Mouse (Mus musculus) thymus, adult 2 months (tissue): Measurements from ENCODE around the gene Tent4a. TPM values are rescaled to one million over a fixed set of nuclear protein-coding genes. Genes with fewer than 3 reads are reported as not detected.

Source experiments
- DNase-seq: peaks from one replicate; pipeline ENCODE4 v3.0.0; 2021
- H3K27ac ChIP-seq: fragments of 200-500 bp; 2 replicates; pipeline ENCODE4 v1.5.1; 2012; ENCODE audit warnings: low read length, control low read depth; ENCODE audit not compliant: control insufficient read depth, insufficient read depth
- H3K27me3 ChIP-seq: fragments of 200-500 bp; 2 replicates; pipeline ENCODE4 v1.6.1; 2012; ENCODE audit warnings: mild to moderate bottlenecking, low read length, moderate library complexity, mixed read lengths; ENCODE audit not compliant: control insufficient read depth, insufficient read depth
- H3K36me3 ChIP-seq: fragments of 200-500 bp; 2 replicates; pipeline ENCODE4 v1.6.1; 2012; ENCODE audit warnings: mild to moderate bottlenecking, low read length, moderate library complexity; ENCODE audit not compliant: control insufficient read depth, insufficient read depth
- H3K4me1 ChIP-seq: fragments of 200-500 bp; replicated peaks from 2 replicates; pipeline ENCODE4 v1.6.1; 2012; ENCODE audit warnings: low read length; ENCODE audit not compliant: control insufficient read depth, insufficient read depth
- H3K4me3 ChIP-seq: fragments of 200-500 bp; 2 replicates; pipeline ENCODE4 v1.5.1; 2012; ENCODE audit warnings: mild to moderate bottlenecking, low read length, control low read depth, moderate library complexity; ENCODE audit not compliant: control insufficient read depth, insufficient read depth
- CTCF ChIP-seq: fragments of 200-500 bp; IDR thresholded peaks from 2 replicates; pipeline ENCODE4 v1.5.1; 2012; ENCODE audit warnings: mild to moderate bottlenecking, control low read depth, low read length, moderate library complexity, borderline replicate concordance; ENCODE audit not compliant: control insufficient read depth, poor library complexity, insufficient read depth; ENCODE audit errors: extremely low read depth
- POLR2A ChIP-seq: fragments of 200-500 bp; IDR thresholded peaks from 2 replicates; pipeline ENCODE4 v1.6.1; 2012; ENCODE audit warnings: mild to moderate bottlenecking, low read length, control low read depth, moderate library complexity; ENCODE audit not compliant: control insufficient read depth, poor library complexity, insufficient read depth; ENCODE audit errors: extremely low read depth
- WGBS: fragments of 180-500 bp; shearing (Covaris S2); methylation state at CpG from one replicate; pipeline ENCODE4 v1.1.7; 2018; 5-methylcytosine and 5-hydroxymethylcytosine counted together
- polyA plus RNA-seq: library from polyadenylated mRNA; depleted of rRNA; stranded (reverse); fragments of >200 nt; gene quantifications from 2 replicates; pipeline ENCODE4 v1.2.3, GENCODE M21; 2012

The Tent4a gene
- polyA plus RNA-seq, 1 experiment: 22.2 TPM

DNA sequence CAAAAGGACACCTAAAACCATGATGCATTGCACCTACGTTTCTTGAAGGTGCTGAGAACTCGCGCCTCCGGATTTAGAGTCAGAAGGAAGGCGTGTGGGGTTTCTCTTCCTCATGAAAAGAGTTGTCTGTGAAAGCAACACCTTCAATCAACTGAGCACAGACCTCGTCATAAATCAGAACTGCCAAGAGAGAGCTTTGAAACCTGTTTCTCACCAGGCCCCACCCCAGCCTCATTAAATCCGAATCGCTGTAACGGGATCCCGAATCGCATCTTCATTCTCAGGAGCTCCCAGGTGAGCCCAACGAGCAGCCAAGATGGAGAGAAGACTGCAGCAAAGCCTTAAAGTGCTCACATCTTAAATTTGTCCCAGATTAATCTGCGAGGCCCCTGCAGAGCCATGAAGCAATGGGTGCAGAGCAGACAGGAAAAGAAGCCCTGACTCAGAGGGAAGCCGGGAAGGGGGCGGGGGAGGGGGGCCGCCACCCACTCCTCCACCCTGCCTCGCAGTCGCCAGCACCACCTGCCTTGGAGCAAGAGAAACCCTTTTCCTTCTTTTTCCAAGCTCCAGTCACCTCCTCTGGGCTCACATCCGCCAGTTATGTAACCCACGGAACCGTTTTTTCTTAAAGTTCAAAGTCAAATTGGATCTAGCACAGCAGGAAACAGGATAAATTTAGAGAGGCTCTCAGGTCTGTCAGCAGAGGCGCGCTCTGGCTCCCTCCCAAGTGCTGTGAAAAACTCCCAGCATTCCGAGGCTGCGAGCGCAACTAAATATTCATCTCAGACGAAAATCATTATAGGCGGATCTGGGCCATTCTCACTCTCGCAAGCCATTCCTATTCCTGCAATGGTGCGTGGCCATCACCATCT is 52.5 kb downstream of the Tent4a start:
- no peak overlapping the region for H3K27ac ChIP-seq
- H3K27me3 ChIP-seq: peaks cover 9% of the 10 kb centered on the region
- no peaks in the 10 kb centered on the region for H3K4me1 ChIP-seq
- no peak for DNase-seq
- WGBS: 7% methylated on average over 30 of the region's 30 CpGs
- H3K4me3 ChIP-seq: no peak overlapping the region
- no peak for TF ChIP-seq POLR2A
- TF ChIP-seq CTCF: no peak
- no peaks in the 10 kb centered on the region for H3K36me3 ChIP-seq

GRCm38 (mm10) chr13:69481026-69481425 is 53.4 kb downstream of the Tent4a start:
- H3K4me3 ChIP-seq: no peak overlapping the region
- no peak overlapping the region for H3K27ac ChIP-seq
- H3K27me3 ChIP-seq: peaks cover 9% of the 10 kb centered on the region
- H3K36me3 ChIP-seq: no peaks in the 10 kb centered on the region
- H3K4me1 ChIP-seq: no peaks in the 10 kb centered on the region
- DNase-seq: no peak
- WGBS: 23% methylated on average over 8 of the region's 8 CpGs
- TF ChIP-seq POLR2A: no peak
- no peak for TF ChIP-seq CTCF

- Histone ChIP-seq H3K36me3 (no peaks in the 10 kb centered on the region), H3K27ac (no peak overlapping the region), H3K27me3 (peaks cover 9% of the 10 kb centered on the region), H3K4me1 (no peaks in the 10 kb centered on the region), H3K4me3 (no peak overlapping the region)
- 81% methylated on average over 2 of the region's 2 CpGs for WGBS
- TF ChIP-seq CTCF (no peak), POLR2A (no peak)
- no peak for DNase-seq
Observed at GRCm38 (mm10) chr13:69479906-69480305, 54.5 kb downstream of the Tent4a start.

GRCm38 (mm10) chr13:69478703-69479102 is 55.7 kb downstream of the Tent4a start:
- DNase-seq: no peak
- no peak overlapping the region for H3K4me3 ChIP-seq
- no peak for TF ChIP-seq CTCF
- peaks cover 9% of the 10 kb centered on the region for H3K27me3 ChIP-seq
- WGBS: 94% methylated on average over 6 of the region's 6 CpGs
- H3K4me1 ChIP-seq: no peaks in the 10 kb centered on the region
- H3K36me3 ChIP-seq: no peaks in the 10 kb centered on the region
- no peak overlapping the region for H3K27ac ChIP-seq

DNA sequence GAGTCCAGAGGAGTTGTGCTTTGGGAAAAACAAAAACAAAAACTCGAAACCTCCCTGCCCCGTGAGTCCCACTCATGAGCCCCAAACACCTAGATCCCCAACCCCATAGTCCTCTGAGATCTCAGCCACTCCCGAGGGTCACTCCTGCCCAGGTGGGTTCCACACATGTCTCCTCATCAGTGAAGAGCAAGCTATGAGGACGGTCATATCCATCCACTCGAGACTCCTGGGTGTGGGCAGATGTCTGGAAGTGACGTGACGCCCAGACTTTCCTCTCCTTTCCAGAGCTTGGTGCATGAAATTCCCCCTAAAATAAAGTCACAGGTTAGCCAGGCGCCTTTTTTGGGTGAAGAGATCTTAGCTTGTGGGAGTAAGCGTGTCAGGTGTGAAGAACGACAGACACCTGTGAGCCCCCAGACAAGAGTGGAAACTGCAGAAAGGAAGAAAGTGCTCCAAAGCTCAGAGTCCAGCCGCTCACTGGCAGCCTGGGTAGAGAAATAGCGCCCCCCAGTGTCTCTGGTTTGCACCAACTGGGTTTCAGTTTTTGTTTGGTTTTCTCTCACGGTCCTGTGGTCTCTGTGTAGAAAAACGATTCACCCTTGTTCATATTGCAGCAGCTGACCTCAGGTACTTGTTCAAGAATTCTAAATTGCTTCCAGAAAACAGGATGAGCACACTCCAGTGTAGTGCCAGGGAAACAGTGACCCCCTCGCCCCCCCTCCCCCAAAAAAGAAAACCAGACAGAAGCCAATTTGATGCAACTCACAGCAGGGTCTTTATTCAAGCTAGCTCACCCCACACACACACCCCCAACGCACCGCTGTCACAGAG is 73.6 kb downstream of the Tent4a start:
- no peak for DNase-seq
- TF ChIP-seq POLR2A (no peak), CTCF (no peak)
- H3K27me3 ChIP-seq: no peaks in the 10 kb centered on the region
- no peak overlapping the region for H3K4me3 ChIP-seq
- H3K36me3 ChIP-seq: no peaks in the 10 kb centered on the region
- 0 out of 2 replicates have a peak, but pooled peaks cover 2% of the 10 kb centered on the region for H3K4me1 ChIP-seq
- WGBS: 50% methylated on average over 17 of the region's 17 CpGs
- H3K27ac ChIP-seq: no peak overlapping the region

- TF ChIP-seq POLR2A (no peak), CTCF (0 out of 2 replicates have a peak, but pooled peaks have one; percentile 35)
- Histone ChIP-seq H3K4me1 (0 out of 2 replicates have a peak, but pooled peaks cover 2% of the 10 kb centered on the region), H3K27ac (no peak overlapping the region), H3K4me3 (no peak overlapping the region), H3K27me3 (no peaks in the 10 kb centered on the region), H3K36me3 (no peaks in the 10 kb centered on the region)
- peak; percentile 6 for DNase-seq
- WGBS: 28% methylated on average over 8 of the region's 8 CpGs
Observed at GRCm38 (mm10) chr13:69459657-69460458, 74.6 kb downstream of the Tent4a start.
